Mouse (Mus musculus): Measurements from ENCODE around the gene Pld6. TPM values are rescaled to one million over a fixed set of nuclear protein-coding genes. Genes with fewer than 3 reads are reported as not detected.
"Not testable (repeated sequence)": the region's sequence is repeated elsewhere in the genome, so short reads cannot be mapped to it uniquely, and the experiment has no call there.

Pld6 gene
- polyA plus RNA-seq, 1 experiment from 2014 or later = 5.0 TPM

DNA sequence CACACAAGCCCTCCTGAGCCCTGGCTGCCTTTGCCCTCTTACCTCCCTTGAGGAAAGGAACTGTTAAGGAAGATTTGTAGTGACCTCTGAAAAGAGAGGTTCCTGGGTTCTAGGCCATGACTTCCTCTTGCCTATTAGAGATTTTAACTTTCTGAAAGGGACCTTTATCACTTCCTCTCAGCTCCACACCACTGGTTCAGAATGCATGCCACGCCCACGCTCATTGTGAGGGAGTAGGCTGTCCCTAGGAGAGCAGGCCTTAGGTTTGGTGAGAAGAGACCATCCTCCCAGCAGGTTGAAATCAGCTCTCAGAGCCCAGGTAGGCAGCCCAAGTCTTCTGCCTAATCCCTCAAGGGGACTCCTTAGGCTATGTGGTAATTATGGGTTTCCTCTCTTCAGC lies 47.4 kb downstream of the Pld6 start:
- Histone ChIP-seq H3K9ac (no peak overlapping the region), H3K4me3 (replicated peaks) (no peak overlapping the region), H3K4me2 (no peak overlapping the region), H3K36me3 (peaks cover 99% of the 10 kb centered on the region), H3K4me1 (no peaks in the 10 kb centered on the region), H3K27ac (no peak overlapping the region), H3K27me3 (no peaks in the 10 kb centered on the region), H3K9me3 (replicated peaks) (no peaks in the 10 kb centered on the region)
- WGBS = 85% methylated on average over 2 of the region's 2 CpGs
- ATAC-seq (replicated peaks; ENCODE audit: low FRiP score) = no peak

DNA sequence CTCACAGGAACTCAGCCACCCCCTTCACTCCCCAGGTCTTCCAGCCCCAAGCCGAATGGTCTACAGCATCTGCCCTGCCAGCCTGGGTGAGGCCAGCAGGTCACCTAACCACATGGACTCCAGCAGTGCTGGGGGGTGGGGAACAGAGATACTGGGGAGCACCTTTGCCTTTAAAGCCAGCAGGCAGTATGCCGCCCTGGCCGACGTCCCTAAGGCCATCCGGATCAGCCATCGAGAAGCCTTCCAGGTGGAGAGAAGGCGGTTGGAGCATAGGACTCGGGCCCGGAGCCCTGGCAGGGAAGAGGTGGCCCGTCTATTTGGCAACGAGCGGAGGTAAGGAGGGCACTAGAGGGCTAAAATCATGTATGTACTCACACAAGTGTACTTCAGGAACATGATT lies 50.2 kb downstream of the Pld6 start:
- Histone ChIP-seq H3K36me3 (peaks cover 94% of the 10 kb centered on the region), H3K27me3 (no peaks in the 10 kb centered on the region), H3K4me2 (no peak overlapping the region), H3K4me1 (peaks cover 3% of the 10 kb centered on the region; the same call in 1 of the 2 replicates), H3K9ac (no peak overlapping the region), H3K27ac (no peak overlapping the region), H3K4me3 (replicated peaks) (no peak overlapping the region), H3K9me3 (replicated peaks) (no peaks in the 10 kb centered on the region)
- ATAC-seq (replicated peaks; ENCODE audit: low FRiP score) = no peak
- 96% methylated on average over 12 of the region's 12 CpGs for WGBS

GRCm38 (mm10) chr11:59735938-59736337 lies 51.5 kb downstream of the Pld6 start:
- ATAC-seq (replicated peaks; ENCODE audit: low FRiP score); H3K4me2 ChIP-seq; H3K4me3 ChIP-seq (replicated peaks); H3K27me3 ChIP-seq; H3K27ac ChIP-seq; H3K4me1 ChIP-seq; H3K9ac ChIP-seq; H3K9me3 ChIP-seq (replicated peaks): not testable (repeated sequence)
- 91% methylated on average over 4 of the region's 4 CpGs for WGBS
- peaks cover 91% of the 10 kb centered on the region for H3K36me3 ChIP-seq

- H3K4me3 ChIP-seq (replicated peaks) = no peak overlapping the region
- peaks cover 90% of the 10 kb centered on the region for H3K36me3 ChIP-seq
- H3K9me3 ChIP-seq (replicated peaks) = no peaks in the 10 kb centered on the region
- H3K4me1 ChIP-seq = peaks cover 9% of the 10 kb centered on the region; the same call in 1 of the 2 replicates
- H3K27me3 ChIP-seq = no peaks in the 10 kb centered on the region
- no peak overlapping the region for H3K27ac ChIP-seq
- H3K4me2 ChIP-seq = no peak overlapping the region
- 79% methylated on average over 1 of the region's 1 CpGs for WGBS
- no peak overlapping the region for H3K9ac ChIP-seq
- no peak for ATAC-seq (replicated peaks; ENCODE audit: low FRiP score)
Measured at GRCm38 (mm10) chr11:59734335-59734734, 53.1 kb downstream of the Pld6 start.

Other genes starting within 250 kb of the Pld6 start
- gene Nlrp3, start 246.1 kb downstream of the Pld6 start, polyA plus RNA-seq (2015; fragmentation: Nextera tagmentation; extraction: Ambion mirVana) = 0.08 and 0.32 TPM in 2 replicates
- not detected in 2 replicates for gene Olfr222, start 211.4 kb downstream of the Pld6 start, polyA plus RNA-seq (2015; fragmentation: Nextera tagmentation; extraction: Ambion mirVana)
- gene Olfr223, start 194.4 kb downstream of the Pld6 start, polyA plus RNA-seq (2015; fragmentation: Nextera tagmentation; extraction: Ambion mirVana) = not detected in 2 replicates
- 46.7 and 51.3 TPM in 2 replicates for gene Mprip, start 126.3 kb downstream of the Pld6 start, polyA plus RNA-seq (2015; fragmentation: Nextera tagmentation; extraction: Ambion mirVana)
- gene Flcn, start 22.4 kb upstream of the Pld6 start, polyA plus RNA-seq (2015; fragmentation: Nextera tagmentation; extraction: Ambion mirVana) = 32.1 and 32.6 TPM in 2 replicates
- gene Nt5m, start 51.8 kb upstream of the Pld6 start, polyA plus RNA-seq (2015; fragmentation: Nextera tagmentation; extraction: Ambion mirVana) = 37.9 and 42.8 TPM in 2 replicates
- 206 and 213 TPM in 2 replicates for gene Cops3, start 52.2 kb upstream of the Pld6 start, polyA plus RNA-seq (2015; fragmentation: Nextera tagmentation; extraction: Ambion mirVana)
- 45.7 and 46.5 TPM in 2 replicates for gene Med9, start 160.6 kb upstream of the Pld6 start, polyA plus RNA-seq (2015; fragmentation: Nextera tagmentation; extraction: Ambion mirVana)
- gene Rasd1, start 177.3 kb upstream of the Pld6 start, polyA plus RNA-seq (2015; fragmentation: Nextera tagmentation; extraction: Ambion mirVana) = 3.3 and 4.0 TPM in 2 replicates